In genomic region chr11:97796910-97797309, GRCm38 (mm10) we compare ENCODE assay signal across 9 mouse cellular contexts. TPM values are rescaled to one million over a fixed set of nuclear protein-coding genes. Genes with fewer than 3 reads are reported as not detected.
DNase-seq lines count a peak whose midpoint lies in the region; ATAC-seq and TF ChIP-seq lines count a peak whose summit lies in the region.
"Had no signal": no experiment of that assay in that cellular context is flagged by ENCODE, and none has a peak within 500 bp of the region (broad histone marks: within the 10 kb centered on the region; RNA-seq: fewer than 3 reads in every experiment).

No protein-coding gene starts in this region.

- H3K4me3 ChIP-seq in kidney, adult 2 months (ENCODE audit: insufficient read depth, low read depth, low read length) = no peak overlapping the region
- H3K4me3 ChIP-seq in kidney, embryonic 15.5 days (replicated peaks) = no peak overlapping the region
- H3K4me3 ChIP-seq in liver, postnatal 0 days (ENCODE audit: low read depth, low read length) = no peak overlapping the region

- TF ChIP-seq POLR2A in kidney, adult 2 months (IDR thresholded peaks at IDR 0.05; ENCODE audit: low read depth, low read length) = no peak

- H3K27me3 ChIP-seq in kidney, adult 2 months (replicated peaks; ENCODE audit: control insufficient read depth, insufficient read depth, low read length) = no peaks in the 10 kb centered on the region
- H3K27me3 ChIP-seq in kidney, embryonic 15.5 days = no peaks in the 10 kb centered on the region
- no peaks in the 10 kb centered on the region for H3K27me3 ChIP-seq in liver, postnatal 0 days (ENCODE audit: insufficient read depth, low read length)

- no peaks in the 10 kb centered on the region for H3K36me3 ChIP-seq in kidney, adult 2 months (ENCODE audit: control insufficient read depth, insufficient read depth, low read length)
- H3K36me3 ChIP-seq in kidney, embryonic 15.5 days = no peaks in the 10 kb centered on the region
- no peaks in the 10 kb centered on the region for H3K36me3 ChIP-seq in liver, postnatal 0 days (replicated peaks; ENCODE audit: insufficient read depth, low read length)

- peaks cover 8% of the 10 kb centered on the region for H3K4me1 ChIP-seq in kidney, adult 2 months (ENCODE audit: control insufficient read depth, insufficient read depth, low read length)
- H3K4me1 ChIP-seq in kidney, embryonic 15.5 days = peaks cover 29% of the 10 kb centered on the region
- H3K4me1 ChIP-seq in liver, postnatal 0 days (ENCODE audit: insufficient read depth) = peaks cover 12% of the 10 kb centered on the region

- no peak overlapping the region for H3K9ac ChIP-seq in kidney, embryonic 15.5 days
- no peak overlapping the region for H3K9ac ChIP-seq in liver, postnatal 0 days (replicated peaks)

- no peak for TF ChIP-seq EP300 in liver, postnatal 0 days (IDR thresholded peaks at IDR 0.05; ENCODE audit: low read depth)

- no peak overlapping the region for H3K4me2 ChIP-seq in kidney, embryonic 15.5 days
- no peak overlapping the region for H3K4me2 ChIP-seq in liver, postnatal 0 days (ENCODE audit: low read depth, low read length)

- DNase-seq in kidney, adult 2 months = peak; percentile 82
- peak; percentile 84 for DNase-seq in NIH3T3 (ENCODE audit: low read depth)
- DNase-seq in cerebellum, adult 9-10 months = peak; percentile 91
- DNase-seq in induced T-regulatory cell, adult 2 months (ENCODE audit: low read depth) = peak; percentile 84
- peak; percentile 65 for DNase-seq in liver, postnatal 0 days
- DNase-seq in right cerebral cortex, postnatal 4 days = peak; percentile 76

- no peak for ATAC-seq in kidney, embryonic 15.5 days (replicated peaks; ENCODE audit: low FRiP score)
- ATAC-seq in liver, postnatal 0 days = no peak
- no peak for ATAC-seq in megakaryocyte-erythroid progenitor cell, adult 5-6 weeks (replicated peaks; ENCODE audit: low FRiP score, low TSS enrichment, poor library complexity, severe bottlenecking)

- no peaks in the 10 kb centered on the region for H3K9me3 ChIP-seq in kidney, embryonic 15.5 days (replicated peaks)
- no peaks in the 10 kb centered on the region for H3K9me3 ChIP-seq in liver, postnatal 0 days (ENCODE audit: low read length)

- 0 out of 2 replicates have a peak, but pooled peaks have one; percentile 14 for TF ChIP-seq CTCF in kidney, adult 2 months (conservative IDR thresholded peaks at IDR 0.05; ENCODE audit: insufficient read depth, insufficient read length, low read depth, low read length)
- peak; percentile 46 for TF ChIP-seq CTCF in liver, postnatal 0 days (IDR thresholded peaks at IDR 0.05; ENCODE audit: low read depth)

- H3K27ac ChIP-seq in kidney, adult 2 months (ENCODE audit: insufficient read depth, low read depth, low read length) = no peak overlapping the region
- H3K27ac ChIP-seq in kidney, embryonic 15.5 days = no peak overlapping the region
- no peak overlapping the region for H3K27ac ChIP-seq in liver, postnatal 0 days (ENCODE audit: low read depth)
- H3K27ac ChIP-seq: macrophage had no signal

- 9% methylated on average over 6 of the region's 6 CpGs for WGBS in kidney, adult 2 months
- WGBS in kidney, embryonic 15.5 days = 6% methylated on average over 6 of the region's 6 CpGs
- 4% methylated on average over 6 of the region's 6 CpGs for WGBS in liver, postnatal 0 days (ENCODE audit: insufficient replicate concordance)

RNA-seq across cellular contexts. Expression of gene Lasp1, which starts 1.9 kb away (rescaled TPM):
- 106 and 110 TPM in 2 replicates for polyA plus RNA-seq in kidney, adult 2 months (2012; rRNA removed)
- polyA plus RNA-seq in kidney, embryonic 15.5 days (2015; fragmentation: Nextera tagmentation; extraction: Ambion mirVana) = 104 and 108 TPM in 2 replicates
- 30.0 and 32.2 TPM in 2 replicates for polyA plus RNA-seq in liver, postnatal 0 days (2015; fragmentation: Nextera tagmentation; extraction: Ambion mirVana)
- total RNA-seq in megakaryocyte-erythroid progenitor cell, adult 5-6 weeks (2014; fragmentation: Nextera tagmentation) = 15.7 and 20.4 TPM in 2 replicates
- 56.3 and 63.5 TPM in 2 replicates for total RNA-seq in megakaryocyte-erythroid progenitor cell, adult 5-6 weeks (2017)

RNA-seq across cellular contexts. Expression of gene Rpl23, which starts 14.7 kb away (rescaled TPM):
- polyA plus RNA-seq in kidney, adult 2 months (2012; rRNA removed) = 118 and 181 TPM in 2 replicates
- polyA plus RNA-seq in kidney, embryonic 15.5 days (2015; fragmentation: Nextera tagmentation; extraction: Ambion mirVana) = 565 and 652 TPM in 2 replicates
- polyA plus RNA-seq in liver, postnatal 0 days (2015; fragmentation: Nextera tagmentation; extraction: Ambion mirVana) = 409 and 433 TPM in 2 replicates
- total RNA-seq in megakaryocyte-erythroid progenitor cell, adult 5-6 weeks (2014; fragmentation: Nextera tagmentation) = 2,091 and 2,156 TPM in 2 replicates
- total RNA-seq in megakaryocyte-erythroid progenitor cell, adult 5-6 weeks (2017) = 1,518 and 2,802 TPM in 2 replicates

RNA-seq across cellular contexts. Expression of gene 1700001P01Rik, which starts 21.2 kb away (rescaled TPM):
- not detected in 2 replicates for polyA plus RNA-seq in kidney, adult 2 months (2012; rRNA removed)
- polyA plus RNA-seq in kidney, embryonic 15.5 days (2015; fragmentation: Nextera tagmentation; extraction: Ambion mirVana) = 0.62 and 0.67 TPM in 2 replicates
- polyA plus RNA-seq in liver, postnatal 0 days (2015; fragmentation: Nextera tagmentation; extraction: Ambion mirVana) = not detected in 2 replicates
- total RNA-seq in megakaryocyte-erythroid progenitor cell, adult 5-6 weeks (2014; fragmentation: Nextera tagmentation) = 0.89 TPM in 1 of 2 replicates, not detected in the other
- total RNA-seq in megakaryocyte-erythroid progenitor cell, adult 5-6 weeks (2017) = 2.4 TPM in 1 of 2 replicates, not detected in the other
- polyA plus RNA-seq: macrophage had no signal

RNA-seq across cellular contexts. Expression of gene Cwc25, which starts 30.6 kb away (rescaled TPM):
- 7.1 and 8.5 TPM in 2 replicates for polyA plus RNA-seq in kidney, adult 2 months (2012; rRNA removed)
- polyA plus RNA-seq in kidney, embryonic 15.5 days (2015; fragmentation: Nextera tagmentation; extraction: Ambion mirVana) = 19.2 and 19.5 TPM in 2 replicates
- 5.5 and 5.8 TPM in 2 replicates for polyA plus RNA-seq in liver, postnatal 0 days (2015; fragmentation: Nextera tagmentation; extraction: Ambion mirVana)
- total RNA-seq in megakaryocyte-erythroid progenitor cell, adult 5-6 weeks (2014; fragmentation: Nextera tagmentation) = 17.7 and 18.9 TPM in 2 replicates
- 20.4 and 23.3 TPM in 2 replicates for total RNA-seq in megakaryocyte-erythroid progenitor cell, adult 5-6 weeks (2017)

RNA-seq across cellular contexts. Expression of gene B230217C12Rik, which starts 43.7 kb away (rescaled TPM):
- polyA plus RNA-seq in kidney, adult 2 months (2012; rRNA removed) = 2.0 TPM in 2 replicates
- 7.4 and 7.5 TPM in 2 replicates for polyA plus RNA-seq in kidney, embryonic 15.5 days (2015; fragmentation: Nextera tagmentation; extraction: Ambion mirVana)
- polyA plus RNA-seq in liver, postnatal 0 days (2015; fragmentation: Nextera tagmentation; extraction: Ambion mirVana) = 0.25 and 0.28 TPM in 2 replicates
- 0.45 and 1.7 TPM in 2 replicates for total RNA-seq in megakaryocyte-erythroid progenitor cell, adult 5-6 weeks (2014; fragmentation: Nextera tagmentation)
- 0.91 TPM in 1 of 2 replicates, not detected in the other for total RNA-seq in megakaryocyte-erythroid progenitor cell, adult 5-6 weeks (2017)
